Mouse (Mus musculus) cerebellum, postnatal 10 days (tissue): ENCODE measurements at regions not wholly inside any gene's neighbourhood (a gene's known extent, or its start where the extent isn't known, plus 50 kb on each side); places are given as distances from the start of the nearest gene placed in this dataset.
A peak's percentile ranks its signal among the peaks of the same experiment; 100 is the strongest.

Source experiments
- DNase-seq, 2 experiments: peaks; one replicate each; pipeline ENCODE4 v3.0.0; 2021; ENCODE audit warnings: mixed read lengths in 2 of 2

- DNase-seq: no peak
These were observed 235.2 kb upstream of the Mef2c start for GRCm38 (mm10) chr13:83268663-83269062.

GRCm38 (mm10) chr13:83278695-83279094 is 225.1 kb upstream of the Mef2c start:
- DNase-seq: no peak

GRCm38 (mm10) chr13:83307696-83308095 is 196.1 kb upstream of the Mef2c start:
- no peak for DNase-seq

- DNase-seq: no peak
These were observed 175.3 kb upstream of the Mef2c start for GRCm38 (mm10) chr13:83328488-83328887.

GRCm38 (mm10) chr13:83333728-83334127 is 170.1 kb upstream of the Mef2c start:
- DNase-seq: no peak

- no peak for DNase-seq
These were observed 159.1 kb upstream of the Mef2c start for GRCm38 (mm10) chr13:83344611-83345319.

- DNase-seq: peak in 1 of 2 experiments; percentile 5
These were observed 148.5 kb upstream of the Mef2c start for GRCm38 (mm10) chr13:83355341-83355740.

GRCm38 (mm10) chr13:83360529-83360928 is 143.3 kb upstream of the Mef2c start:
- no peak for DNase-seq

GRCm38 (mm10) chr13:83376097-83376797 is 127.6 kb upstream of the Mef2c start:
- no peak for DNase-seq

- no peak for DNase-seq
These were observed 125.2 kb upstream of the Mef2c start for GRCm38 (mm10) chr13:83378644-83379043.

- no peak for DNase-seq
These were observed 121.2 kb upstream of the Mef2c start for GRCm38 (mm10) chr13:83382609-83383008.

GRCm38 (mm10) chr13:83394773-83395172 is 109.1 kb upstream of the Mef2c start:
- DNase-seq: no peak

- DNase-seq: no peak
These were observed 104.5 kb upstream of the Mef2c start for GRCm38 (mm10) chr13:83399381-83399780.

- no peak for DNase-seq
These were observed 64.0 kb upstream of the Mef2c start for GRCm38 (mm10) chr13:83439619-83440436.

GRCm38 (mm10) chr13:83444277-83444676 is 59.6 kb upstream of the Mef2c start:
- DNase-seq: no peak

- peak; percentile 3 to 22 for DNase-seq
These were observed 53.0 kb upstream of the Mef2c start for GRCm38 (mm10) chr13:83450820-83451219.

GRCm38 (mm10) chr13:83452987-83453386 is 50.8 kb upstream of the Mef2c start:
- no peak for DNase-seq
